Mouse (Mus musculus): ENCODE results near the gene Gm15013.
"Not testable (repeated sequence)": the region's sequence is repeated elsewhere in the genome, so short reads cannot be mapped to it uniquely, and the experiment has no call there.

The Gm15013 gene

GRCm38 (mm10) chrX:139714381-139714780 lies at the start of gene Gm15013:
TSS of gene Gm15013 (minus strand) at chrX:139714481.
- no peak for DNase-seq (ENCODE audit: low spot score in 2 of 2)

- DNase-seq (ENCODE audit: low spot score in 2 of 2), result peak in 1 of 2 experiments; percentile 27
Measured at GRCm38 (mm10) chrX:139762546-139762945, 48.3 kb upstream of the Gm15013 start.

- DNase-seq (ENCODE audit: low spot score in 2 of 2), result not testable (repeated sequence)
Measured at GRCm38 (mm10) chrX:139758634-139759033, 44.4 kb upstream of the Gm15013 start.

- peak in 1 of 2 experiments; percentile 12 for DNase-seq (ENCODE audit: low spot score in 2 of 2)
Measured at GRCm38 (mm10) chrX:139751855-139752254, 37.6 kb upstream of the Gm15013 start.

GRCm38 (mm10) chrX:139737066-139737465 lies 22.8 kb upstream of the Gm15013 start:
- no peak for DNase-seq (ENCODE audit: low spot score in 2 of 2)

- no peak for DNase-seq (ENCODE audit: low spot score in 2 of 2)
Measured at GRCm38 (mm10) chrX:139730541-139730940, 16.3 kb upstream of the Gm15013 start.

GRCm38 (mm10) chrX:139722350-139722749 lies 8.1 kb upstream of the Gm15013 start:
- DNase-seq (ENCODE audit: low spot score in 2 of 2), result no peak

GRCm38 (mm10) chrX:139684775-139685695 lies 29.2 kb downstream of the Gm15013 start, which contains the start of gene Tbc1d8b:
TSS of gene Tbc1d8b (plus strand) at chrX:139684996.
- DNase-seq (ENCODE audit: low spot score in 2 of 2), result peak; percentile 22 to 57

GRCm38 (mm10) chrX:139684410-139684774 lies 29.9 kb downstream of the Gm15013 start:
- peak in 1 of 2 experiments; percentile 2 for DNase-seq (ENCODE audit: low spot score in 2 of 2)

GRCm38 (mm10) chrX:139665829-139666228 lies 48.5 kb downstream of the Gm15013 start:
- DNase-seq (ENCODE audit: low spot score in 2 of 2), result no peak
